Mouse (Mus musculus) embryonic facial prominence, embryonic 15.5 days (tissue): ENCODE measurements around the gene Slit2. TPM values are rescaled to one million over a fixed set of nuclear protein-coding genes. Genes with fewer than 3 reads are reported as not detected.

Experiments
- ATAC-seq: fragments of 200-750 bp; cut with Nextera tagmentation; 2 replicates; pipeline ENCODE4 v1.8.0; 2017; ENCODE audit warnings: low read depth, moderate TSS enrichment; ENCODE audit not compliant: insufficient number of reproducible peaks, low FRiP score, low TSS enrichment
- H3K27ac ChIP-seq: fragments of 300-500 bp; sonication (generic); replicated peaks from 2 replicates; pipeline ENCODE4 v1.5.1; 2015; ENCODE audit warnings: mild to moderate bottlenecking, inconsistent platforms
- H3K27me3 ChIP-seq: fragments of 300-500 bp; sonication (generic); 2 replicates; pipeline ENCODE4 v1.6.1; 2015; ENCODE audit warnings: inconsistent platforms
- H3K36me3 ChIP-seq: fragments of 300-500 bp; sonication (generic); 2 replicates; pipeline ENCODE4 v1.6.1; 2015; ENCODE audit warnings: mild to moderate bottlenecking, inconsistent platforms
- H3K4me1 ChIP-seq: fragments of 300-500 bp; sonication (generic); 2 replicates; pipeline ENCODE4 v1.6.1; 2015; ENCODE audit warnings: inconsistent platforms
- H3K4me2 ChIP-seq: fragments of 300-500 bp; sonication (generic); replicated peaks from 2 replicates; pipeline ENCODE4 v1.6.1; 2015; ENCODE audit warnings: mild to moderate bottlenecking, inconsistent platforms
- H3K4me3 ChIP-seq: fragments of 300-500 bp; sonication (generic); replicated peaks from 2 replicates; pipeline ENCODE4 v1.5.1; 2015; ENCODE audit warnings: mild to moderate bottlenecking, inconsistent platforms
- H3K9ac ChIP-seq: fragments of 300-500 bp; sonication (generic); 2 replicates; pipeline ENCODE4 v1.6.1; 2015; ENCODE audit warnings: inconsistent platforms
- H3K9me3 ChIP-seq: fragments of 300-500 bp; sonication (generic); replicated peaks from 2 replicates; pipeline ENCODE4 v1.6.1; 2016; ENCODE audit warnings: inconsistent platforms
- whole genome bisulfite sequencing: fragments of 180-500 bp; shearing (Covaris S2); methylation state at CpG from one replicate; pipeline ENCODE4 v1.1.7; 2015; 5-methylcytosine and 5-hydroxymethylcytosine counted together
- polyA plus RNA-seq: library from polyadenylated mRNA; unstranded; fragments of >200 nt; fragmentation: Nextera tagmentation; extraction: Ambion mirVana; gene quantifications from 2 replicates; pipeline ENCODE4 v1.2.1, GENCODE M21; 2015

Gene Slit2
- polyA plus RNA-seq, 1 experiment from 2014 or later = 23.1 TPM

- 74% methylated on average over 2 of the region's 2 CpGs for WGBS
- Histone ChIP-seq H3K4me1 (no peaks in the 10 kb centered on the region), H3K27ac (no peak overlapping the region), H3K9me3 (no peaks in the 10 kb centered on the region), H3K4me2 (no peak overlapping the region), H3K27me3 (no peaks in the 10 kb centered on the region), H3K36me3 (no peaks in the 10 kb centered on the region), H3K9ac (no peak overlapping the region), H3K4me3 (no peak overlapping the region)
- no peak for ATAC-seq
Observed at GRCm38 (mm10) chr5:48146082-48146481, 163.1 kb downstream of the Slit2 start.

- Histone ChIP-seq H3K27ac (no peak overlapping the region), H3K9me3 (no peaks in the 10 kb centered on the region), H3K27me3 (no peaks in the 10 kb centered on the region), H3K4me2 (no peak overlapping the region), H3K4me1 (no peaks in the 10 kb centered on the region), H3K36me3 (no peaks in the 10 kb centered on the region), H3K4me3 (no peak overlapping the region), H3K9ac (no peak overlapping the region)
- ATAC-seq = no peak
- WGBS = 80% methylated on average over 3 of the region's 3 CpGs
Observed at GRCm38 (mm10) chr5:48160829-48161228, 177.9 kb downstream of the Slit2 start.

- 62% methylated on average over 9 of the region's 9 CpGs for WGBS
- Histone ChIP-seq H3K4me2 (no peak overlapping the region), H3K9ac (no peak overlapping the region), H3K36me3 (no peaks in the 10 kb centered on the region), H3K27me3 (no peaks in the 10 kb centered on the region), H3K27ac (no peak overlapping the region), H3K4me3 (no peak overlapping the region), H3K4me1 (no peaks in the 10 kb centered on the region), H3K9me3 (no peaks in the 10 kb centered on the region)
- ATAC-seq = no peak
Observed at GRCm38 (mm10) chr5:48181646-48182302, 198.8 kb downstream of the Slit2 start.

GRCm38 (mm10) chr5:48184358-48184757 lies 201.4 kb downstream of the Slit2 start:
- H3K4me1 ChIP-seq = no peaks in the 10 kb centered on the region
- 61% methylated on average over 8 of the region's 8 CpGs for WGBS
- no peak overlapping the region for H3K9ac ChIP-seq
- no peaks in the 10 kb centered on the region for H3K27me3 ChIP-seq
- ATAC-seq = no peak
- H3K4me2 ChIP-seq = no peak overlapping the region
- no peak overlapping the region for H3K4me3 ChIP-seq
- H3K9me3 ChIP-seq = no peaks in the 10 kb centered on the region
- H3K27ac ChIP-seq = no peak overlapping the region
- H3K36me3 ChIP-seq = no peaks in the 10 kb centered on the region

- WGBS = 76% methylated on average over 4 of the region's 4 CpGs
- Histone ChIP-seq H3K4me2 (no peak overlapping the region), H3K4me1 (no peaks in the 10 kb centered on the region)
Observed at GRCm38 (mm10) chr5:48187819-48188218, 204.9 kb downstream of the Slit2 start.

GRCm38 (mm10) chr5:48199380-48199779 lies 216.4 kb downstream of the Slit2 start:
- H3K27ac ChIP-seq = no peak overlapping the region
- H3K9me3 ChIP-seq = no peaks in the 10 kb centered on the region
- no peak overlapping the region for H3K4me2 ChIP-seq
- H3K9ac ChIP-seq = no peak overlapping the region
- no peak for ATAC-seq
- H3K36me3 ChIP-seq = peaks cover 8% of the 10 kb centered on the region; the same call in 1 of the 2 replicates
- no peaks in the 10 kb centered on the region for H3K27me3 ChIP-seq
- no peak overlapping the region for H3K4me3 ChIP-seq
- no peaks in the 10 kb centered on the region for H3K4me1 ChIP-seq

More at GRCm38 (mm10) chr5:48187819-48188218, 204.9 kb downstream of the Slit2 start:
- Histone ChIP-seq H3K27me3 (no peaks in the 10 kb centered on the region), H3K36me3 (no peaks in the 10 kb centered on the region), H3K9ac (no peak overlapping the region), H3K4me3 (no peak overlapping the region), H3K27ac (no peak overlapping the region), H3K9me3 (no peaks in the 10 kb centered on the region)
- ATAC-seq = no peak

- whole genome bisulfite sequencing = 80% methylated on average over 2 of the region's 2 CpGs
- Histone ChIP-seq H3K9ac (no peak overlapping the region), H3K27me3 (no peaks in the 10 kb centered on the region), H3K27ac (no peak overlapping the region), H3K4me2 (no peak overlapping the region), H3K9me3 (no peaks in the 10 kb centered on the region), H3K36me3 (no peaks in the 10 kb centered on the region), H3K4me3 (no peak overlapping the region), H3K4me1 (no peaks in the 10 kb centered on the region)
- no peak for ATAC-seq
Observed at GRCm38 (mm10) chr5:48215248-48215647, 232.3 kb downstream of the Slit2 start.

- Histone ChIP-seq H3K4me2 (no peak overlapping the region), H3K4me3 (no peak overlapping the region), H3K9me3 (no peaks in the 10 kb centered on the region), H3K36me3 (no peaks in the 10 kb centered on the region), H3K4me1 (no peaks in the 10 kb centered on the region), H3K27ac (no peak overlapping the region), H3K27me3 (no peaks in the 10 kb centered on the region), H3K9ac (no peak overlapping the region)
- ATAC-seq = no peak
- 84% methylated on average over 10 of the region's 10 CpGs for WGBS
Observed at GRCm38 (mm10) chr5:48219624-48220155, 236.8 kb downstream of the Slit2 start.

- H3K9ac ChIP-seq = no peak overlapping the region
- H3K4me3 ChIP-seq = no peak overlapping the region
- H3K27ac ChIP-seq = no peak overlapping the region
- ATAC-seq = no peak
- 49% methylated on average over 2 of the region's 2 CpGs for WGBS
- H3K27me3 ChIP-seq = no peaks in the 10 kb centered on the region
- no peaks in the 10 kb centered on the region for H3K9me3 ChIP-seq
- no peak overlapping the region for H3K4me2 ChIP-seq
- H3K4me1 ChIP-seq = no peaks in the 10 kb centered on the region
- no peaks in the 10 kb centered on the region; the same call in 1 of the 2 replicates for H3K36me3 ChIP-seq
Observed at GRCm38 (mm10) chr5:48225500-48225899, 242.6 kb downstream of the Slit2 start.

- Histone ChIP-seq H3K27ac (no peak overlapping the region), H3K4me1 (no peaks in the 10 kb centered on the region), H3K9me3 (no peaks in the 10 kb centered on the region), H3K9ac (no peak overlapping the region), H3K4me3 (no peak overlapping the region), H3K27me3 (no peaks in the 10 kb centered on the region), H3K4me2 (no peak overlapping the region), H3K36me3 (no peaks in the 10 kb centered on the region; the same call in 1 of the 2 replicates)
- no peak for ATAC-seq
- 79% methylated on average over 6 of the region's 6 CpGs for WGBS
Observed at GRCm38 (mm10) chr5:48230430-48231080, 247.6 kb downstream of the Slit2 start.

GRCm38 (mm10) chr5:48234728-48235127 lies 251.8 kb downstream of the Slit2 start:
- no peak overlapping the region for H3K4me2 ChIP-seq
- ATAC-seq = no peak
- H3K36me3 ChIP-seq = no peaks in the 10 kb centered on the region
- no peaks in the 10 kb centered on the region for H3K4me1 ChIP-seq
- no peak overlapping the region for H3K9ac ChIP-seq
- H3K27ac ChIP-seq = no peak overlapping the region
- H3K27me3 ChIP-seq = no peaks in the 10 kb centered on the region
- 69% methylated on average over 4 of the region's 4 CpGs for WGBS
- H3K9me3 ChIP-seq = no peaks in the 10 kb centered on the region
- H3K4me3 ChIP-seq = no peak overlapping the region
